Comparison of ENCODE assay signal across 8 mouse cellular contexts in the genomic region with DNA sequence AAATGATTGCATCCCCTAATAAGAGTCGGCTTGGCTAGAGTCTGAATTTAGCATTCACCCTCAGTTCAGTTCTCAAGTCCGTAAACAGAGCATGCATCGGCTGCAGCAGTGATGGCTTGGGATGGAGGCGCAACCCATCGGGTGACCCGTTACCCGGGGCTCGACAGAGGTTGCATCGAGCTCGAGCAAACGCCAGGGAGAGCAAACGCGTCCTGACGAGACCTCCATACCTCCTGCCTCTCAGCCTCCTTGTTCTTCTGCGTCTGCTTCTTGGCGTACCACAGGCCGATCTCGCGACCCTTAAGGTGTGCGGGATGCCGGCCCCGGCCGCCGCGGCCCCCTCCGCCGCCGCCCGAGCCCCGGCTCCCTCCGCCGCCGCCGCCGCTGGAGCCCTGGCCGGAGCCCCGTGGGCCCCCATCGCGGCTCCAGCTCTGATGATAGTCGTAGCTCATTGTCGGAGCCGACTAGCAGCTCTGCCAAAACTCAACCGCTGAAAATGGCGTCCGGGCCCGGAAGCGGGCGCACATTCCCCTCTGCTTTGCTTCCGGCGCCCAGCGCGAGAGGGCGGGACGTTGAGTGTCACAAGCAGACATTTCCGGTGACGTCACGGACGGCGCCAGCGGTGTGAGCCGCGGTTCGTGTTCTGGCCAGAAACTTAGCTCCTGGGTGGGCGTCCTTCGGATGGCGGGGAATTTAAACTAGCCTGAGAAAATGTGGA. TPM values are rescaled to one million over a fixed set of nuclear protein-coding genes. Genes with fewer than 3 reads are reported as not detected.
DNase-seq lines count a peak whose midpoint lies in the region; ATAC-seq lines count a peak whose summit lies in the region.

Gene Dhx36 (minus strand): TSS at position 517 of the 718 bp plus-strand sequence.

- peak within 1 kb of the TSS; percentile 98 for H3K27ac ChIP-seq in hindbrain, embryonic 12.5 days

- peak within 1 kb of the TSS; percentile 92 for H3K4me3 ChIP-seq in hindbrain, embryonic 12.5 days

- no peaks in the 10 kb centered on the region for H3K9me3 ChIP-seq in hindbrain, embryonic 12.5 days (replicated peaks)

- H3K4me1 ChIP-seq in hindbrain, embryonic 12.5 days: peaks cover 17% of the 10 kb centered on the region

- no peaks in the 10 kb centered on the region for H3K36me3 ChIP-seq in hindbrain, embryonic 12.5 days

- ATAC-seq in hindbrain, embryonic 12.5 days (ENCODE audit: low FRiP score): peak; percentile 99

- peak; percentile 99 for DNase-seq in NIH3T3 (ENCODE audit: low read depth)
- peak; percentile 99 for DNase-seq in cerebellum, postnatal 10 days
- peak; percentile 95 to 98 for DNase-seq in frontal cortex, postnatal 10 days (ENCODE audit: low spot score in 2 of 2)
- peak; percentile 96 to 98 for DNase-seq in layer of hippocampus, postnatal 14 days (ENCODE audit: low spot score in 2 of 2)
- DNase-seq in lung, postnatal 14 days: peak; percentile 97
- peak; percentile 90 for DNase-seq in retina, adult 2 months (ENCODE audit: low read depth, low spot score)
- peak; percentile 93 to 95 for DNase-seq in thymus, postnatal 36 days

- H3K27me3 ChIP-seq in hindbrain, embryonic 12.5 days: no peaks in the 10 kb centered on the region

- peak within 1 kb of the TSS; percentile 82 for H3K4me2 ChIP-seq in hindbrain, embryonic 12.5 days (replicated peaks)

- under 1% methylated on average over 49 of the region's 66 CpGs for WGBS in hindbrain, embryonic 12.5 days

- peak within 1 kb of the TSS; percentile 90 for H3K9ac ChIP-seq in hindbrain, embryonic 12.5 days

RNA-seq across cellular contexts. Expression of gene Dhx36, which starts in this region (rescaled TPM):
- polyA plus RNA-seq in hindbrain, embryonic 12.5 days (2016; fragmentation: Nextera tagmentation; extraction: Ambion mirVana): 55.7 and 56.4 TPM in 2 replicates
- total RNA-seq in layer of hippocampus, postnatal 14 days (2021): 10 to 100 TPM; 56.2 to 59.8 TPM

Comparison
In these comparisons a context has a peak if more than half of its experiments do, and no peak if none do; other contexts are left out.
1. Peak in every context shown above with its lines: DNase-seq, ATAC-seq, H3K4me3 ChIP-seq and H3K27ac ChIP-seq.